Mouse (Mus musculus) forebrain, embryonic 13.5 days (tissue): ENCODE measurements around the gene Arl14. TPM values are rescaled to one million over a fixed set of nuclear protein-coding genes. Genes with fewer than 3 reads are reported as not detected.
"Not testable (repeated sequence)": the region's sequence is repeated elsewhere in the genome, so short reads cannot be mapped to it uniquely, and the experiment has no call there.

Experiments
- ATAC-seq: fragments of 200-750 bp; cut with Nextera tagmentation; 2 replicates; pipeline ENCODE4 v1.8.0; 2017
- H3K27ac ChIP-seq: fragments of 300-500 bp; sonication (generic); 2 replicates; pipeline ENCODE4 v1.5.1; 2015; ENCODE audit warnings: inconsistent platforms, mild to moderate bottlenecking, moderate library complexity
- H3K27me3 ChIP-seq: fragments of 300-500 bp; sonication (generic); 2 replicates; pipeline ENCODE4 v1.6.1; 2015; ENCODE audit warnings: mild to moderate bottlenecking, inconsistent platforms
- H3K36me3 ChIP-seq: fragments of 300-500 bp; sonication (generic); 2 replicates; pipeline ENCODE4 v1.6.1; 2015; ENCODE audit warnings: mild to moderate bottlenecking, inconsistent platforms; ENCODE audit not compliant: poor library complexity, severe bottlenecking
- H3K4me1 ChIP-seq: fragments of 300-500 bp; sonication (generic); 2 replicates; pipeline ENCODE4 v1.6.1; 2015; ENCODE audit warnings: inconsistent platforms
- H3K4me2 ChIP-seq: fragments of 300-500 bp; sonication (generic); 2 replicates; pipeline ENCODE4 v1.6.1; 2015; ENCODE audit warnings: inconsistent platforms, mild to moderate bottlenecking, moderate library complexity
- H3K4me3 ChIP-seq: fragments of 300-500 bp; sonication (generic); 2 replicates; pipeline ENCODE4 v1.5.1; 2015; ENCODE audit warnings: mild to moderate bottlenecking, inconsistent platforms
- H3K9ac ChIP-seq: fragments of 300-500 bp; sonication (generic); 2 replicates; pipeline ENCODE4 v1.6.1; 2015; ENCODE audit warnings: mild to moderate bottlenecking, inconsistent platforms
- H3K9me3 ChIP-seq: fragments of 300-500 bp; sonication (generic); replicated peaks from 2 replicates; pipeline ENCODE4 v1.6.1; 2016; ENCODE audit warnings: inconsistent platforms
- WGBS: fragments of 180-500 bp; shearing (Covaris S2); methylation state at CpG from one replicate; pipeline ENCODE4 v1.1.7; 2015; 5-methylcytosine and 5-hydroxymethylcytosine counted together
- polyA plus RNA-seq: library from polyadenylated mRNA; unstranded; fragments of >200 nt; fragmentation: Nextera tagmentation; extraction: Ambion mirVana; gene quantifications from 2 replicates; pipeline ENCODE4 v1.2.1, GENCODE M21; 2015

Gene Arl14
- polyA plus RNA-seq, 1 experiment from 2014 or later = not detected

DNA sequence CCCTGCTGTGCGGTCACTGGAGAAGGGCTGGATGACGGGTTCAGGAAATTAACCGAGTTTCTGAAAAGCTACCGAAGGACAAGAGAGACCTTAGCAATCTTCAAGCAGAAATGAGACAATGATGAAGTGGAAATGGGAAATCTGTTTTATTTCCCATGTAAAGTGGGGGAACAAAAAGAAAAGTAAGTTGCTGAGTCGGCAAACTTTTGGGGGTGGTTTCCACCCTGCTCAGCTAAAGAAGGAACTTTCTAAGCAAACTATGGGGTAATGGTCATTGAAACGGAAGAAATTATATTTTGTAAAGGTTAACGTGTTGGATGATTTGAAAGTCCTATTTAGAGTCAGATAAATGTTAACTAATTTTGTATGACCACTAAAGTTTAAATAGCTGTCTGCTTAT is 768 bp downstream of the Arl14 start:
- Histone ChIP-seq H3K4me3 (no peak overlapping the region), H3K27ac (no peak overlapping the region), H3K4me1 (no peaks in the 10 kb centered on the region), H3K36me3 (no peaks in the 10 kb centered on the region), H3K27me3 (no peaks in the 10 kb centered on the region), H3K4me2 (no peak overlapping the region), H3K9ac (no peak overlapping the region), H3K9me3 (no peaks in the 10 kb centered on the region)
- 90% methylated on average over 7 of the region's 7 CpGs for WGBS
- ATAC-seq = no peak

DNA sequence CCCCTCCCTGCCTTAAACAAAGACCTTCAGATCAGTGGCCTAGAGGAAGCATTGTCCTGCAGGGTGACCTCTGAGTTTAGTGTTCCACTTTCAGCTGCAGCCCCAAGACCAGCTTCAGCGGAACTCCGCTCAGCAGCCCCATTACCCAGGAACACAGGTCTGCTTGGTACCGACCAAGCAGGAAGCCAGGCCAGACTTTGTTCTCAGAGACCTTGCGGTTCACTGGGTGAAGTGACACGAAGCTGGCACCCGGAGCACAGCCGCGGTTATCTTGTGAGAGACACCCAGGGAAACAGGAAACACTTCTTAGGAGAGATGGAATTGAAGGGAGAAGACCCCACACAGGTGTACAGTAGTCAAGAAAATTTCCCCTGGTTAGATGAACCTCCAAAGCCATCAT is 1.4 kb downstream of the Arl14 start:
- H3K36me3 ChIP-seq = no peaks in the 10 kb centered on the region
- no peak for ATAC-seq
- no peak overlapping the region for H3K4me3 ChIP-seq
- no peak overlapping the region for H3K27ac ChIP-seq
- no peak overlapping the region for H3K4me2 ChIP-seq
- H3K4me1 ChIP-seq = no peaks in the 10 kb centered on the region
- 81% methylated on average over 8 of the region's 8 CpGs for WGBS
- H3K27me3 ChIP-seq = no peaks in the 10 kb centered on the region
- H3K9ac ChIP-seq = no peak overlapping the region
- H3K9me3 ChIP-seq = no peaks in the 10 kb centered on the region

DNA sequence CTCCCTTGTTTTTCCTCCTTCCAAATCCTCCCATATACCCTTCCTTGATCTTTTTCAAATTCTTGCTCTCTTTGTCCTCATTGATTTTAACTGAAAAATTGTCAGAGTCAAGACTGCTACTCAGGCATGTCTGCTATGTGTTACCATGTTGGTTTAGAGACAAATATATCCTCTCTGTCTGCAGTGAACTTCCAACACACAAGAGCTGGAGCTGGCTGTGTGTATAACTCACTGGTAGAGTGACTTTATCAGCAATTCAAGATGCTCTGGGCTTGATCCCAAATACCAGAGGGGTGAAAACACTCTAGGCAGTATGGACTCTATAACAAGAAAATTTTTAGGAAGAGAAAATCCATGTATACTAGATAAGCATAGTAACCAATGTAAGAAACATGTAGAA is 2.8 kb downstream of the Arl14 start:
- no peaks in the 10 kb centered on the region for H3K4me1 ChIP-seq
- no peaks in the 10 kb centered on the region for H3K36me3 ChIP-seq
- no peak overlapping the region for H3K4me2 ChIP-seq
- no peaks in the 10 kb centered on the region for H3K9me3 ChIP-seq
- no peak overlapping the region for H3K27ac ChIP-seq
- H3K27me3 ChIP-seq = no peaks in the 10 kb centered on the region
- H3K4me3 ChIP-seq = no peak overlapping the region
- H3K9ac ChIP-seq = no peak overlapping the region
- no peak for ATAC-seq

DNA sequence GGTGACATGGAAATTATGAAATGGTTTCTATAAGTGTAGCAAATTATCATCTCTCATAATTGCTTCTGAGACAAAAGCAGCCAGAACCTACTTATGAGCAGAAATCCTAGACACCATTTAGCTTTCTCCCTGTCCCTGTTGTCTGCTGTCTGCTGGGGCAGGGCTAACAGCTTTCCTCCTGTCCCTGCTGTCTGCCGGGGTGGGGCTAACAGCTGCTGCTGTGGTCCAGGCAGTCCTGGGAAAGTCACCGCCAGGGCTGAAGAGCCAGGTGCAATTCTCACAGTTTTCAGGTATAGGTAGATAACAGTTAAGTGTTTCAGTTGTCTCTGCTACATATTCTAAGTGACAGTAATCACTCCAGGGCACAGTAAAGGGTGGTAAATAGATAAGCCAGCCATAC is 4.3 kb downstream of the Arl14 start:
- 83% methylated on average over 2 of the region's 2 CpGs for WGBS
- no peak for ATAC-seq
- Histone ChIP-seq H3K36me3 (no peaks in the 10 kb centered on the region), H3K9me3 (no peaks in the 10 kb centered on the region), H3K27ac (no peak overlapping the region), H3K9ac (no peak overlapping the region), H3K27me3 (no peaks in the 10 kb centered on the region), H3K4me1 (no peaks in the 10 kb centered on the region), H3K4me3 (no peak overlapping the region), H3K4me2 (no peak overlapping the region)

DNA sequence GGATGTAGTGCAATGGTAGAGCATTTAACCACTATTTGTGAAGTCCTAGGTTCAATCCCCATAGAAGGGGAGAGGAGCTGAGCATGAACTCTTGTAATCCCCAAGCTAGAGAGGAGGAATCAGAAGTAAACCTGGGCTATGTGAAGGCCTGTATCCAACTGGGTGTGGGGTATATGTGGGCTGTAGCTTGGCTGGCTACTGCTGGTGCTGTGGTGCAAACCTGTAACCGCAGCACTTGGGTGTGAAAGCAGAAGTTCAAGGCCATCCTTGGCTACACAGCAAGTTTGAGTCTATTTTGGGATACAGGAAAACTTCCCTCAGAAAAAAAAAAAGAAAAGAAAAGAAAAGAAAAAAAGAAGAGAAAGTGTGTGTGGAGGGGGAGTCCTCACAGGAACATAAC is 5.8 kb downstream of the Arl14 start:
- Histone ChIP-seq H3K27me3 (no peaks in the 10 kb centered on the region), H3K9me3 (no peaks in the 10 kb centered on the region), H3K4me2 (no peak overlapping the region), H3K4me3 (no peak overlapping the region), H3K4me1 (no peaks in the 10 kb centered on the region), H3K9ac (no peak overlapping the region), H3K36me3 (no peaks in the 10 kb centered on the region), H3K27ac (no peak overlapping the region)
- ATAC-seq = no peak
- WGBS = 100% methylated on average over 1 of the region's 1 CpGs

DNA sequence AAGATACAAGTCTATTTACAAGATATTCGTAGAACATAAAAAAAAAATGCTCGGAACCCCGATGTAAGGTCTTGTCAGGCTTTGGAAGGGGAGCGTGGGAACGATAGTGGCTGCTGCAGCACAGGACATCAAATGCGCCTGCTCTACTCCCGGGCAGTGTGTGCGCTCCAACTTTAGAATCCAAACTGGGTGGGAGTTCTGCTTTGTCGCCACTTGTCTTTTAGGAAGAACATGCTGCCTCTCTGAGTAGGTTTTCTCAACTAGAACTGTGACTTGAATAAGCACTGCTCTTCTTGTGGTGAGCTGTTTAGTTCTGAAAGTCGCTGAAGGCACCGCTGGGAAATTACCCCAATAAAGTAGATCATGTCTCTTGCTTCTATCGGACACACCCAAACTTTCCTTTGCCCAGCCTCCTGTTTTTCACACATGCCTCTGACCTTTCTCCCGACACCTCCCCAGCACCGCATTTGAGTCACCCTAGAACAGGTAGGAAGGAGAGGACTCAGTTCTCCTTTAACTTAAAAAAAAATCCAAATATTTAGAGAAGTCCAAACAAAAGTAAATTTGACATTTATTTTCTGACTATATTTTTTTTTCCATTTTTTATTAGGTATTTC is 9.4 kb downstream of the Arl14 start:
- no peaks in the 10 kb centered on the region for H3K4me1 ChIP-seq
- no peak for ATAC-seq
- WGBS = 92% methylated on average over 14 of the region's 14 CpGs
- no peaks in the 10 kb centered on the region for H3K36me3 ChIP-seq
- H3K27me3 ChIP-seq = no peaks in the 10 kb centered on the region
- no peak overlapping the region for H3K4me3 ChIP-seq
- H3K9me3 ChIP-seq = no peaks in the 10 kb centered on the region
- H3K27ac ChIP-seq = no peak overlapping the region
- no peak overlapping the region for H3K4me2 ChIP-seq
- H3K9ac ChIP-seq = no peak overlapping the region

DNA sequence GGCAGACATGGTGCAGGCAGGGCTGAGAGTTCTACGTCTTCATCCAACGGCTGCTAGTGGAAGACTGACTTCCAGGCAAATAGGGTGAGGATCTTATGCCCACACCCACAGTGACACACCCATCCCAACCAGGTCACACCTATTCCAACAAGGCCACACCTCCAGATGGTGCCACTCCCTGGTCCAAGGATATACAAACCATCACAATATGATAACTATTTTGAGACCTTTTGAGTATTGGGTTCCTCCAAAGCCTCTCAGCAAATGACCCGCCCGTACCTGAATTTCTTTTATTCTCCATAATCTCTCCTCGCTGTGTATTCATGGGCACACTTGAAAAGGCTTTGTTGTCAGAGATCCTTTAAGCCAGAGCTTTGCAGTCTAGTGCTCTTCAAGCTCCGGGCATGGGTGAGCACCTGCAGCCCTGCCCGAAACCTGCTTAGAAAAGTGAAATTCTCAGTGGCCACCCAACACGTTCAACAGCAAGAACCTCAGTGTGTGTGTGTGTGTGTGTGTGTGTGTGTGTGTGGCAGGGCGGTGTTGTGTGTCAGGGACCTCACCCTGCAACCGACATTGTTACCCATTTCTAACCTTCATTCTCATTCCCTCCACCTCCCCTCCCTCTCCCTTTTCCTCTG is 11.5 kb downstream of the Arl14 start:
- not testable (repeated sequence) for H3K4me3 ChIP-seq, H3K4me1 ChIP-seq, H3K36me3 ChIP-seq, H3K9ac ChIP-seq, H3K9me3 ChIP-seq, ATAC-seq, H3K27ac ChIP-seq, H3K4me2 ChIP-seq, H3K27me3 ChIP-seq
- 86% methylated on average over 10 of the region's 10 CpGs for WGBS

DNA sequence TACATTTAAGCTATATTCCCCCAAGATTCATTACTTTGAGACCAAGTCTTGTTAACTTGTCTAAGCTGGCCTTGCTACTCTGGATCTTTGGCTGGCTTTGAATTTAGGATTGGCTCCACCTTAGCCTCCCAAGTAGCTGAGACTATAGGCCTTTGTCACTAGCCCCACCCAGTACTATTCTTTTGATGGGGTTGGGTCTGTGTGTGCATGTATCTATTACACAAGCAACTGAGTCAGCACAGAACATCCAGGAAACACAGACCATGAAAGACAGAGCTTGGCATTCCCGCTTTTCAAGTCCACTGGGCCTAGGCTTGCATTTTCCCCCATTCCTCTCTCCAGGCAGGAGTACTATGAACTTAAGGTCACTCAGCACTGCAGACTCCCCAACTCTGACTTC is 12.3 kb downstream of the Arl14 start:
- Histone ChIP-seq H3K9ac (no peak overlapping the region), H3K4me1 (no peaks in the 10 kb centered on the region), H3K4me3 (no peak overlapping the region), H3K9me3 (no peaks in the 10 kb centered on the region), H3K27me3 (no peaks in the 10 kb centered on the region), H3K4me2 (no peak overlapping the region), H3K27ac (no peak overlapping the region), H3K36me3 (no peaks in the 10 kb centered on the region)
- WGBS = 100% methylated on average over 1 of the region's 1 CpGs
- ATAC-seq = no peak

DNA sequence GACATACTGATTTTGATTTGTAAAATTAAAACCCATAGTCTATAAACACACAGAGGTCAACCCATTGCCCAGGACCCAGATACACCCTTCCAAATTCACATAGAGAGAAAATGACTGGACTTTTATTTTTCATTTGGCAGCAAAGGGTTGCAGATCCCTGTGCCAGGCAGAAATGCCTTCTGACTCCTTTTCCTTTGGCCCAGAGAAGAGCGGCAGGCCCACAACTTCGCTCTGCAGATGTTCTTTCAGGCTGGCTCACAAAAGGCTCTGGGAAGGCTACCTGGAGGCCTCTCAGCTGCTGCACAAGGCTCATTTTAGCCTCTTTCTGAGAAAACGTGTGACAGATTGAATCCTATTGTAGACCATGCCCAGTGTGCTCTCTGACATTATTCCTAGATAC is 13.6 kb downstream of the Arl14 start:
- ATAC-seq = no peak
- no peak overlapping the region for H3K27ac ChIP-seq
- H3K9me3 ChIP-seq = no peaks in the 10 kb centered on the region
- no peaks in the 10 kb centered on the region for H3K4me1 ChIP-seq
- no peak overlapping the region for H3K4me3 ChIP-seq
- H3K9ac ChIP-seq = no peak overlapping the region
- no peaks in the 10 kb centered on the region for H3K27me3 ChIP-seq
- H3K4me2 ChIP-seq = no peak overlapping the region
- WGBS = 82% methylated on average over 3 of the region's 3 CpGs
- H3K36me3 ChIP-seq = no peaks in the 10 kb centered on the region

DNA sequence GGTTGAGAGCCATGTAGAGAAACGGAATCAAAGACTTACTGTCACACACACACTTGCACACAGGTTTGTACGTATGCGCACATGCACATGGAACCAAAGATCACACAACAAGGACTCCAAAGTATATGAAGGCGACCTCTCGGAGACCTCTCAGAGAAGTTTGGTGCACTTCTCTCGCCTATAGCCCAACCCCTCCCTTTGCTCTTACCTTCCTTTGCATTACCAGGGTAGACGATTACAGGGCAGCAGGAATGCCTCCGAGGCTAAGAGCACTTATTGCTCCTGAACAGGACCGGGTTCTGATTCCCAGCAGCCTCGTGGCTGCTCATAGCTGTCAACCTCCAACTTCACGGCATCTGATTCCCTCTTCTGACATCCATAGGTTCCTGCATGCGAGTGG is 14.3 kb downstream of the Arl14 start:
- Histone ChIP-seq H3K9ac (no peak overlapping the region), H3K36me3 (no peaks in the 10 kb centered on the region), H3K27ac (no peak overlapping the region), H3K4me2 (no peak overlapping the region), H3K4me1 (no peaks in the 10 kb centered on the region), H3K4me3 (no peak overlapping the region), H3K9me3 (no peaks in the 10 kb centered on the region), H3K27me3 (no peaks in the 10 kb centered on the region)
- WGBS = 89% methylated on average over 12 of the region's 12 CpGs
- ATAC-seq = no peak

DNA sequence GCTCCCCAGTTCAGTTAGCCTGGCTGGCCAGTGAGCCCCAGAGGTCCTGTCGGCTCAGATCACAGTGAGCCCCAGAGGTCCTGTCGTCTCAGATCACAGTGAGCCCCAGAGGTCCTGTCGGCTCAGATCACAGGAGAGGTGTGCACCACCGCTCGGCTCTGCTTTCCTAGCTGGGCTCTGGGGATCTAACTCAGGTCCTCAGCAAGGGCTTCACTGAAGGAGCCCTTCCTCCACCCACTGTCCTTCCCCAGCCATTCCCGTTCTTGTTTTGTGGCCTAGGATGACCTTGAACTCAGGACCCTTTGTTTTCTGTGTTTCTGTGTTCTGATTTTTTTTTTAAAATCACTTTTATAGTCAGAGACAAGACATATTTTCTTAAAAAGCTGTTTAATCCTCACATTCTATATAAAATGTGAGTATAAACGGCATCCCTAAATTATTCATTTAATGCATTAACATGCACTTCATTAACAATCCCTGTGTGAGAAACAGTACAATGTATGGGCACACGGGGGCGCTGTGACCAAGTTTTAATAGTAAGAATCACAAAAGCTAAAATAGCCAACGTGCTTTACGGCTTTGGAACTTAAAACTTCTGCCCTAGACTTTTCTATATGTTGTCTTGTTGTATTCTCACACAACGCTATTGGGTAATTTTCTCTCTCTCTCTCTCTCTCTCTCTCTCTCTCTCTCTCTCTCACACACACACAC is 16.1 kb downstream of the Arl14 start:
- no peak for ATAC-seq
- Histone ChIP-seq H3K27ac (no peak overlapping the region), H3K27me3 (no peaks in the 10 kb centered on the region), H3K4me1 (no peaks in the 10 kb centered on the region), H3K4me2 (no peak overlapping the region), H3K4me3 (no peak overlapping the region), H3K9me3 (no peaks in the 10 kb centered on the region), H3K36me3 (no peaks in the 10 kb centered on the region), H3K9ac (no peak overlapping the region)
- 47% methylated on average over 12 of the region's 12 CpGs for WGBS

DNA sequence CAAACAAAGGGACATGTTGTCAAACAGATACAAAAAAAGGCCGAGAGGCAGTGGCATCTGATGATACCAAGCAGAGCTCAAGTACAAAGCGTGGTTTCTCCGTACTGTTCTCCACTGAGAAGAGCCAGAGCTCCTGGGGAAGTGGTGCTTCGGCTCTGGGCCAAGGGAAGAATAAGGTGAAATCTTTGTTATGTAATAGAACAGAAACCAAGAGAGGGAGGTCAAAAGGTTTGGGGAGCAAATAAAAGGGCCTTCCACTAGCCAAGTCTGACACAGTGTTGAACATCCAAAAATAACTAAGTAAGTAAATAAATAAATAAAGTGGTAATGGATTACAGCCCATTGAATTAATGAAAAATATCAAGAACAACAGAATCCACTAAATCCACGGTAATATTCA is 17.0 kb downstream of the Arl14 start:
- no peak for ATAC-seq
- Histone ChIP-seq H3K36me3 (no peaks in the 10 kb centered on the region), H3K27ac (no peak overlapping the region), H3K4me2 (no peak overlapping the region), H3K9me3 (no peaks in the 10 kb centered on the region), H3K27me3 (no peaks in the 10 kb centered on the region), H3K4me1 (no peaks in the 10 kb centered on the region), H3K4me3 (no peak overlapping the region), H3K9ac (no peak overlapping the region)
- 79% methylated on average over 5 of the region's 5 CpGs for whole genome bisulfite sequencing

DNA sequence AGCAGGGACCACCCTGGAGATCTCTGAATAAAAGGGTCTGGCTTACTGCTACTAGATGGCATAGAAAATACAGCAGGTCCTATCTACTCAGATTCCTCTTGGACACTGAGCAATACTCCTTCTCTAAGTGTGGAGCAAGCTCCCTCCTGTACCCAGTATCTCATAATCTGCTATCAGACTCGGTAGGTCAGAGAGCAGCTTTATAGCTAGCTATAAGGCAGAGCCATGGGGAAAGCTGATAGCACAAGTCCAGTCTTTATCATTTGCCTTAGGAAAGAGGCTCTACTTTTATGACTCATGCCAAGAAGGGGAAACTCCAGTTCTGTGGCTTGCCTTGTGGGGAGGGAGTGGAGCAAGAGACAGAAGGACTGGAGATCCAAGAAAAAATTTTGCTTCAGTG is 18.8 kb downstream of the Arl14 start:
- no peaks in the 10 kb centered on the region for H3K4me1 ChIP-seq
- no peak overlapping the region for H3K4me3 ChIP-seq
- H3K4me2 ChIP-seq = no peak overlapping the region
- no peak overlapping the region for H3K27ac ChIP-seq
- H3K9ac ChIP-seq = no peak overlapping the region
- no peaks in the 10 kb centered on the region for H3K36me3 ChIP-seq
- no peak for ATAC-seq
- no peaks in the 10 kb centered on the region for H3K9me3 ChIP-seq
- WGBS = 79% methylated on average over 1 of the region's 1 CpGs
- no peaks in the 10 kb centered on the region for H3K27me3 ChIP-seq
